Mouse (Mus musculus): ENCODE data around the gene Serpina3n.
"Not testable (repeated sequence)": the region's sequence is repeated elsewhere in the genome, so short reads cannot be mapped to it uniquely, and the experiment has no call there.

Gene Serpina3n

GRCm38 (mm10) chr12:104433951-104434735 lies 27.6 kb downstream of the Serpina3n start:
- no peak for DNase-seq (ENCODE audit: low read depth, low spot score)

- DNase-seq (ENCODE audit: low read depth, low spot score), result peak; percentile 67
Observed at GRCm38 (mm10) chr12:104440087-104440760, 33.7 kb downstream of the Serpina3n start.

- DNase-seq (ENCODE audit: low read depth, low spot score), result no peak
Observed at GRCm38 (mm10) chr12:104443716-104444115, 37.2 kb downstream of the Serpina3n start.

- not testable (repeated sequence) for DNase-seq (ENCODE audit: low read depth, low spot score)
Observed at GRCm38 (mm10) chr12:104447056-104447455, 40.5 kb downstream of the Serpina3n start.

- DNase-seq (ENCODE audit: low read depth, low spot score), result no peak
Observed at GRCm38 (mm10) chr12:104448099-104448498, 41.6 kb downstream of the Serpina3n start.

GRCm38 (mm10) chr12:104450257-104450656 lies 43.7 kb downstream of the Serpina3n start:
- DNase-seq (ENCODE audit: low read depth, low spot score), result no peak

GRCm38 (mm10) chr12:104453002-104453401 lies 46.5 kb downstream of the Serpina3n start:
- DNase-seq (ENCODE audit: low read depth, low spot score), result no peak

GRCm38 (mm10) chr12:104459377-104459776 lies 52.8 kb downstream of the Serpina3n start:
- DNase-seq (ENCODE audit: low read depth, low spot score), result no peak

- no peak for DNase-seq (ENCODE audit: low read depth, low spot score)
Observed at GRCm38 (mm10) chr12:104461372-104461771, 54.8 kb downstream of the Serpina3n start.

All from retina, postnatal 7 days (tissue).